Mouse (Mus musculus) layer of hippocampus, postnatal 36 days (tissue): ENCODE results near the gene 1700007K13Rik. TPM values are rescaled to one million over a fixed set of nuclear protein-coding genes. Genes with fewer than 3 reads are reported as not detected.

ENCODE experiments used
- DNase-seq, 2 experiments: peaks; one replicate each; pipeline ENCODE4 v3.0.0; 2022
- total RNA-seq, 2 experiments: library from RNA; stranded (reverse); gene quantifications; 2 replicates each; pipeline ENCODE4 v1.2.3; 2021

The 1700007K13Rik gene
- total RNA-seq, 2 experiments from 2014 or later: 2.8 to 3.6 TPM

- no peak for DNase-seq
These were observed 3.3 kb upstream of the 1700007K13Rik start for GRCm38 (mm10) chr2:28469461-28469860.

- no peak for DNase-seq
These were observed 2.5 kb upstream of the 1700007K13Rik start for GRCm38 (mm10) chr2:28468486-28469225.

- DNase-seq: peak; percentile 83 to 85
These were observed 1.8 kb upstream of the 1700007K13Rik start, which contains the start of gene Mrps2 for GRCm38 (mm10) chr2:28467860-28468485. Mrps2 (plus strand) TSS chr2:28468066.

GRCm38 (mm10) chr2:28464919-28465318 is 1.2 kb downstream of the 1700007K13Rik start:
- no peak for DNase-seq

DNA sequence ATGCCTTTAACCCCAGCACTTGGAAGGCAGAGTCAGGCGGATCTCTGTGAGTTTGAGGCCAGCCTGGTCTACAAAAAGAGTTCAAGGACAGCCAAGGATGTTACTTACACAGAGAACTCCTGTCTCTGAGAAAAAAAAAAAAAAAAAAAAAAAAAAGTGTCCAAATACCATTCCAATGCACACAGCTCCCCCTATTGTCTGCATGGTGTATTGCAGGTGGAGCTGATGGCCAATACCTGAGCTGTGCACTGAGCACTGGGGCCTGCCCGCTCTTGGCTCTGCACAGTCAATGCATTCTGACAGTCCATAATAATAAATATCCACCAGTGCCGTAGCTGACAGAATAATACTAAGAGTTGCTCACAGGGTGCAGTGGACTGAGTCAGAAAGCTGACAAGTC is 2.2 kb downstream of the 1700007K13Rik start:
- DNase-seq: peak; percentile 50 to 64

DNA sequence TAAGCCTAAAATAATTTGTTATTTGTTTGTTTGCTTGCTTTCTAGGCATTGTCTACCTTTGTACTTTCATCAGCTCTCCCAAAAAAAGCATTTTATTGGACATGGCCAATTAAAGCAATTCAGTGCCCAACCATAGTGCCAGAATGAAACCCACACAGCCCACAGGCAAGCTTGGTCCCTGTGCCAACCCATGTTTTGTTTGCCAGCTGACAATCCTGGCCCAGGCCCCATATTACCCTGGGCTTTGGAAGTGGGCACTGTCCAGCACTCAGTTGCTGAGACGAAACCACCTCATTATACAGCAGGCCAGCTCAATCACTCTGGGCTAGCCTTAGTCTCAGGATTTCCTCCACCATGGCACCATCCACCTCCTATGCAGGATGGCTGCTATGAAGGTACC is 9.5 kb downstream of the 1700007K13Rik start:
- no peak for DNase-seq

DNA sequence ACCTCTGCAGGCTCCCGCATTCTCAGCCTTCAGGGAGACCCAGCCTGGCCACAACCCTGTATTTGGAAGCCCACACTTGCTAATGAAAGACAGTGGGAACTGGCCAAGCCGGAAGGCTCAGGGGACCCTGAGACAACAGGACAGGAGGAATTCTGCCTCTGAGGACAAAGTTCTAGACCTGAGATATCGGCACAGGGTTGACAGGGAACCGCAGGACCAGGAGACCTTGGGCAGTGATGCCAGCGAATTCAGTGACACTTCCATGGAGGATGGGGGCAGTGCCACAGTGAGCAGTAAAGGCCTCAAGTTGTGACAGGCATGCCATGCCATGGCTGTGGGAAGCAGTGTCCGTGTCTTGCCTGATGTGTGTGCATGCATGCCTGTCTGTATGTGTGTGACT is 12.6 kb downstream of the 1700007K13Rik start:
- DNase-seq: no peak

- DNase-seq: no peak
These were observed 14.5 kb downstream of the 1700007K13Rik start for GRCm38 (mm10) chr2:28451663-28452062.

DNA sequence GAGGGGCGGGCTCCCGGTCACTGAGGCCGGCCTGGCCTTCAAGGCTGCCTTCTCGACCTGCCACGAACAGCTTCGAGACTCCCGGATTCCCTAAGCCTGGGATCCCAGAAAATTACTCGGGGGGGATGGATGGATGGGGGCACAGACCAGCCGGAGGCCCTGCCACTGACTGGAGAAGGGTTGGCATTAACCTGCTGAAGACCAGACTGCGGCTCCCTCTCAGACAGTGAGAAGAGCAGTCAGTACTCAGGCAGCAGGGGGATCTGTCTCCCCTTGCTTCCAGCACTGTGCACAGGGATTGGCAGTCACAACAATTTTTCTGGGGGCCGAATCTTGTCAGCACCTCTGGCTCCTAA is 18.8 kb downstream of the 1700007K13Rik start:
- no peak for DNase-seq

DNA sequence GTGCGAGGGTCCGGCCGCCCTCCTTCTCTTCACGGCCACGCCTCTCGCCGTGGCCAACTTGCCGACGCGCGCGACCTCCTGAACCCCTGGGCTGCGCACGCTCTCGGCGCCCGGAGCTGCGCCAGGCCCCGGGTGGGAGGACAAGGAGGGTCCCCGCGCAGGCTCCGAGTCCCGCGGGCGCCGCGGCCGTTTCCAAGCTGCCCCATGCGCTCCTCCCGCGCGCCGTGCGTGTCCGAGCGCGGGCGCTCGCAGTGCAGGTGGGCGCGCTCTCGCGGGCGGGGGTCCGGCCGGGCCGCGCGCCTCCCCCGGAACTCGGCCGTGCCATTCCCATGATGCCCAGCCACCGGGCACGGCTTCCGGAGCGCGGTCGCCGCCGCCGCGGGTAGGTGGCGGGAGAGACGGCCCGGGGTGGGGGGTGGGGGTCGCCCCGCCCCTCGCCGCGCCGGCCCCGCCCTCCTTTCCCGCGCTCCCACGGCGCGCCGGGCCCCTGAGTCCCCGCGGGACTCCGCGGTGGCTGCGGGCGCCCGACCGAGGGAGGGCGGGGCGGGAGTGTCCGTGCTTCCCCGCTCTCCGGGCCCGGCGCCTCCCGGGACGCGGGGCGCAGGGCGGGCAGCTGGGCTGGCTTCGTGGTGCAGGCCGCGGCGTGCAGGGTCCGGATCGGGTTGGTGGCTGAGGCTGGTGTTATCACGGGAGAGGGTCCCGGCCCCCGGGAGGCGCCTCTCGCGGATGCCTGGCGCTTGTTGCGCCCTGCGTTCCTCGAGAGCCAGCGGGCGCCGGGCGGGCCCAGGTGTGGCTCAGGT is 19.4 kb downstream of the 1700007K13Rik start, which contains the start of gene Ppp1r26:
TSS of gene Ppp1r26 (plus strand) at position 286 of the 800 bp plus-strand sequence.
- peak; percentile 35 to 40 for DNase-seq

DNA sequence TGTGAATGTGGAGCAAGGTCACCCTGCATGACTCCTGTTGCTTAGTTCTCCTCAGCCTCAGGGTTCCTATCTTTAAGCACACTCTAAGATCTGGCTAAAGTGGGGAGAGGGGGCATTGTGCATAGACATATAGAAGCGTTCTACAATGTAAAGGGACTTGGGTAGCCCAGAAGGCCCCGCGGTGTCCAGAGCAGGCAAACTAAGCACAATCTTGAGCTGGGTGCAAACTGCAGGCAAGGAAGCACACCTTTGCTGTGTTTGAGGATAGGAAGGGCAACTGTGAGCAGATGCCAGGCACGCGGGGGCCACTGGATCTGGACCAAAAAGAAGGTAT is 20.0 kb downstream of the 1700007K13Rik start:
- no peak for DNase-seq

DNA sequence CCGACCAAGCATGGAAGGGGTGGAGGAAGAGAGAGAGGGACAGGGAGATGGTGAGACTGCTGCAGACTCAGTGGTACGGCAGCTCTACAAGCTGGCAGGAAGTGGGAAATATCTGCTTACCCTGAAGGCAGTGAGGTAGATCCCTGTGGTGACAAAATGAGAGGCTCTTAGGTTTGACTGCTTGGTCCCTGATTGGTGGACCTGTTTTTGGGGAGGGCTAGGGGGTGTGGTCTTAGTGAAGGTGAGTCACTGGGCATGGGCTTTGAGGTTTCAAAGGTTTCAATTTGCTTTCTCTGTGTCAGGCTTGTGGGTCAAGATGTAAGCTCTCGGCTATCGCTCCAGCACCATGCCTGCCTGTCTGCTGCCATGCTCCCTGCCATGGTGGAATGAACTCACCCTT is 21.1 kb downstream of the 1700007K13Rik start:
- DNase-seq: no peak

DNA sequence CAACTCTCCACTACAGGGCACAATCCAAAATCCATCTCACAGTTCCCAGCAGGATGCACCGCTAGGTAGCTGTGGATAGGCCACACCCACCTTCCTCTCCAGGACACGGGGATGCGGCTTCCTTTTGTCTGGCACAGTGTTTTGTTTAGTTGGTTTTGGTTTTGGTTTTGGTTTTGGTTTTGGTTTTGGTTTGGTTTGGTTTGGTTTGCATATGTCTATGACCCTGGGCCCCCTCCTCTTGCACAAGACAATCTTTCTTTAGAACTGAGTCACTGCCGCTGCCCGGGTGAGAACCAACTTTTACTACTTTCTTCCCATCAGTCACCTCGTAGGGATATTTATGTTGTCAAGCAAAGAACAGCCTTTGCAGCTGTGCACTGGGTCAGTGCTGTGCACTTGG is 25.3 kb downstream of the 1700007K13Rik start:
- no peak for DNase-seq

DNA sequence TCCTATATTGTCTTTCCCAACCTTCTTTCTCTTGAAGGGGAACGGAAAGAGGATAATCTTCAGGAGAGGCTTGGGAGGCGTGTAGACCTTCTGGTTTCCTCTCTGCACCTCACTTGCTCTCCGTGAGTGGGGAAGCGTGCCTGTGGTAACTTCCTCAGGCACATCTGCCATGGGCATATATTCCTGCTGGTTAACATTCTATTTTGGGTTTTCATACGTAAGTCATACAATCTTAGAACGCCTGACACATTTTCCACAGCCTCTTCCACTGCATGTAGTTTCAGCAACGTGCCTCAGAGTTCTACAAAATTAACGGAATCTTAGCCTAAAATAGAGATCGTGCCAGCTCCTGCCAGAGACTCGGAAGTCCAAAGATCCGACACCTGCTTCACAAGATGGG is 30.7 kb downstream of the 1700007K13Rik start:
- no peak for DNase-seq

DNA sequence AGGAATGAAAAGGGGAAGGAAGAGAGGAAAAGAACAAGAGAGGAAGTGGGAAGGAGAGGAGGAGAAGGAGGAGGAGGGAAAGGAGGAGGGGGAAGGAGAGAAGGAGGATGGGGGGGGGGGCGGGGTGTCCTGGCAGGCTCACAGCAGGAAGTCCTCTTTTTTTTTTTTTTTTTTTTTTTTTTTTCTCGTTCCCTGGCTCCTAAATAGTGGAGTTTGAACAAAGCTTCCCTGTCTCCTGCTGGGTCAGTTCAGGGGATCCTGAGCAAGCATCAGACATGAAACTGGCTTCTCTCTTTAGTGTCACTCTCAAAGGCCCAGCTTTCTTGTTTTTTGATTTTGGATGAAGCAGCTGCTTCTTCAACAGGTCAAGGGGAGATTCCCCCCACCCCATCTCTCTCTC is 32.6 kb downstream of the 1700007K13Rik start:
- no peak for DNase-seq

GRCm38 (mm10) chr2:28432811-28433210 is 33.3 kb downstream of the 1700007K13Rik start:
- DNase-seq: no peak

DNA sequence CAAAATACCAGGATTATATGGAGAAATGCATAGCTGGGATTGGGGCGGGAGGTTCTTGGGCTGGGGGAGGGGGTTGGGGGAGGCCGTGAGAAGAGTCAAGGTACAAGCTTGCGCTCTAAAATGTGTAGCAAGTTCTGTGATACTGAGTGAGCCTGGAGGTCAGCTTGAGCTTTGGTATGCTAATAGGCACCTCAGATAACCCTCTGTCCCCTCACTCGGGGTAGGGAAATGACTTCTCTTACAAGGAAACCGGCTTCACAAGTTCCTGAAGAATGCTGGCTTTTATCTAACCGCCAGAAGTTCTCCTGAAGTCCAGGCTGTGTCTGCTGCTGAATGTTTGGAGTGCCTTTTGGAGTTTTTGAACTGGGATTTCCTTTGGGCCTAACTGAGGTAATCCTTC is 35.3 kb downstream of the 1700007K13Rik start:
- DNase-seq: no peak

DNA sequence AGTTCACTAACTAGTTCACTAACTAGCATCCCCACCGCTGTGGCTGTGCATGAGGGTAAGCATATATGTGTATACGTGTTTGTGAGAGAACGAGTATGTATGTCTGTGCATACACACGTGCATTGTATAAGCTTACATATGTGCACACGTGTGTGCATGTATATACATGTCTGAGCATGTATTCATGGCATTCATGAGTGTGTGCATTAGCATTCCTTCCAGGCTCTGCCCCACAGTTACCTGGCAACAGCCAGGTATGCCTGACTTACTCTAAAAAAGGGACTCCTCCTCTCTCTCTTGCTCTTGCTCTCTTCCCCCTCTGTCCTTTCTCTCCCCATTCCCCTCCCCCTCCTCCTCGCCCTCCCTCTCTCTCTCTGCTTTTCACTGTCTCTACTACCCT is 38.9 kb downstream of the 1700007K13Rik start:
- no peak for DNase-seq

GRCm38 (mm10) chr2:28423167-28423566 is 43.0 kb downstream of the 1700007K13Rik start:
- no peak for DNase-seq

- DNase-seq: peak; percentile 91 to 92
These were observed 46.2 kb downstream of the 1700007K13Rik start for GRCm38 (mm10) chr2:28419898-28420297.

DNA sequence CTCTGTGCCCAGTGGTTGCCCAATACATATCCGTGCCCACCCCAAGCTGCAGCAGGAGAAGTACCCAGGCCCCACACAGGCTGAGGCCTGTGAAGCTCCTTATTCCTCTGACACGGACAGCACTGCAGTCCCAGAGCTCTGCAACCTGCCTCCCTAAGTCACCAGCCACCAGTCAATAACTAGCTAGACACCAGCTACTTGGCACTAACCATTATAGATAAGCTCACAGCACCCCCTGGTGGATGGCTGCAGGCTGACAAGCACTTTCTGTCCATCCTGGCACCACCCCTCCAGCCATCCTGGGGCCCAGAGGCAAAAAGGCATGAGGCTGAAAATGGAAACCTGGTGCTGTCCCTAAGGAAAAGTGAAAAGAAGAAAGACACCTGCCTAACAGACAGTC is 48.1 kb downstream of the 1700007K13Rik start:
- peak; percentile 88 to 91 for DNase-seq

GRCm38 (mm10) chr2:28416511-28416910 is 49.6 kb downstream of the 1700007K13Rik start:
- DNase-seq: no peak

DNA sequence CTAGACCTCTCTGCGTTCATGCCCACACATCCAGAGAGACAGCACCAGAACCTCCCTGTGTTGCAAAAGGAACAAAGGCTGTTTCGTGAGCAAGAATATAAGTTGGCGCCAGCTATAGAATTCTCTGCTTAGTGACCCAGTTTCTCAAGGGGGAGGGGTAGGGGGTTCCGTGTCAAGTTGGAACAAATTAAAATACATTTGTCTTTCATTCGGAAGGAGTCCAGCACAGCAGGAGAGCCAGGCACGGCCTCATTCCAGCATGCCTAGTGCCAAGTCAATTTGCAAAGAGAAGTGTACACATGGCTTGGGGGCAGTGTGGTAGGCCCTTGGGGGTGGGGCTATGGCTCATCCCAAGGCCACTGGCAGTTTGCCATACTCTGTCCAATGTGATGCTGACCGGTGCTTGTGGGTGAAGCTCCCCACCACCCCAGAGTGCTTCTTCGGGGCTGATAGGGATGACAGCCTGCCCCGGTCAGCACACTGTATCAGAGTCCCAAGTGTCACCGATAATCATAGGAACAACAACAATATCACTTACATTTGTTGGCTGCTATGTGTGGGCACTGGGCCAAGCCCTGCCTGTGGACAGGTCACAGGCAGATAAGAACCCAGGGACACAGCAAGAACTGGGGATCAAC is 50.6 kb downstream of the 1700007K13Rik start:
- peak; percentile 62 to 69 for DNase-seq
